Mouse (Mus musculus): Measurements from ENCODE around the gene Pik3r3. TPM values are rescaled to one million over a fixed set of nuclear protein-coding genes. Genes with fewer than 3 reads are reported as not detected.

Gene Pik3r3
- polyA plus RNA-seq (2015; fragmentation: Illumina TruSeq; extraction: RNeasy Lipid Tissue Mini Kit (QIAGEN cat#74804); ENCODE audit: insufficient read depth, low read depth, low replicate concordance): 3.6 TPM

GRCm38 (mm10) chr4:116221140-116221851 lies at the start of gene Pik3r3:
Gene Pik3r3, plus strand, starts transcription at chr4:116221618.

GRCm38 (mm10) chr4:116173072-116173471 lies 48.3 kb upstream of the Pik3r3 start, which contains the start of the genes 1700042G07Rik and Gm49337:
Gene 1700042G07Rik, plus strand, starts transcription at chr4:116173372.
Gene Gm49337, plus strand, starts transcription at chr4:116173384.

Other genes starting within 250 kb of the Pik3r3 start
- 6.7 TPM for gene Faah, start 203.7 kb upstream of the Pik3r3 start, polyA plus RNA-seq (2015; fragmentation: Illumina TruSeq; extraction: RNeasy Lipid Tissue Mini Kit (QIAGEN cat#74804); ENCODE audit: insufficient read depth, low read depth, low replicate concordance)
- gene Nsun4, start 167.7 kb upstream of the Pik3r3 start, polyA plus RNA-seq (2015; fragmentation: Illumina TruSeq; extraction: RNeasy Lipid Tissue Mini Kit (QIAGEN cat#74804); ENCODE audit: insufficient read depth, low read depth, low replicate concordance): 3.8 TPM
- 206 TPM for gene Uqcrh, start 146.5 kb upstream of the Pik3r3 start, polyA plus RNA-seq (2015; fragmentation: Illumina TruSeq; extraction: RNeasy Lipid Tissue Mini Kit (QIAGEN cat#74804); ENCODE audit: insufficient read depth, low read depth, low replicate concordance)
- 7.6 TPM for gene Lrrc41, start 146.3 kb upstream of the Pik3r3 start, polyA plus RNA-seq (2015; fragmentation: Illumina TruSeq; extraction: RNeasy Lipid Tissue Mini Kit (QIAGEN cat#74804); ENCODE audit: insufficient read depth, low read depth, low replicate concordance)
- gene Rad54l, start 97.9 kb upstream of the Pik3r3 start, polyA plus RNA-seq (2015; fragmentation: Illumina TruSeq; extraction: RNeasy Lipid Tissue Mini Kit (QIAGEN cat#74804); ENCODE audit: insufficient read depth, low read depth, low replicate concordance): not detected
- gene Pomgnt1, start 97.8 kb upstream of the Pik3r3 start, polyA plus RNA-seq (2015; fragmentation: Illumina TruSeq; extraction: RNeasy Lipid Tissue Mini Kit (QIAGEN cat#74804); ENCODE audit: insufficient read depth, low read depth, low replicate concordance): 20.5 TPM
- gene Lurap1, start 70.3 kb upstream of the Pik3r3 start, polyA plus RNA-seq (2015; fragmentation: Illumina TruSeq; extraction: RNeasy Lipid Tissue Mini Kit (QIAGEN cat#74804); ENCODE audit: insufficient read depth, low read depth, low replicate concordance): 2.0 TPM
- 0.89 TPM for gene Tspan1, start 54.0 kb upstream of the Pik3r3 start, polyA plus RNA-seq (2015; fragmentation: Illumina TruSeq; extraction: RNeasy Lipid Tissue Mini Kit (QIAGEN cat#74804); ENCODE audit: insufficient read depth, low read depth, low replicate concordance)
- gene 1700042G07Rik, start 48.2 kb upstream of the Pik3r3 start, polyA plus RNA-seq (2015; fragmentation: Illumina TruSeq; extraction: RNeasy Lipid Tissue Mini Kit (QIAGEN cat#74804); ENCODE audit: insufficient read depth, low read depth, low replicate concordance): not detected
- not detected for gene Gm49337, start 48.2 kb upstream of the Pik3r3 start, polyA plus RNA-seq (2015; fragmentation: Illumina TruSeq; extraction: RNeasy Lipid Tissue Mini Kit (QIAGEN cat#74804); ENCODE audit: insufficient read depth, low read depth, low replicate concordance)
- 6.4 TPM for gene Mast2, start 242.6 kb downstream of the Pik3r3 start, polyA plus RNA-seq (2015; fragmentation: Illumina TruSeq; extraction: RNeasy Lipid Tissue Mini Kit (QIAGEN cat#74804); ENCODE audit: insufficient read depth, low read depth, low replicate concordance)